Mouse (Mus musculus) erythroid progenitor cell, adult 5-6 weeks (primary cell): ENCODE measurements around the gene Tsn. TPM values are rescaled to one million over a fixed set of nuclear protein-coding genes. Genes with fewer than 3 reads are reported as not detected.

Source experiments
- total RNA-seq, 2 experiments: library from RNA; stranded (forward) in 1 of 2; stranded (reverse) in 1 of 2; fragments of 150-400 nt in 1 of 2; fragments of 186-747, 209-891 nt in 1 of 2; gene quantifications; 2 replicates each; pipeline versions ENCODE4 v1.2.3 to v1.2.4; 2015 to 2017; ENCODE audit warnings: low replicate concordance in 2 of 2

The Tsn gene
- total RNA-seq, 2 experiments from 2014 or later: 54.2 to 78.8 TPM

Other genes with a start within 250 kb of the Tsn start
- not detected in 2 replicates for gene Gm29106, start 135.2 kb downstream of the Tsn start, total RNA-seq (2015; ENCODE audit: low replicate concordance)
- 0.08 TPM in 1 of 2 replicates, not detected in the other for gene Gm29106, start 135.2 kb downstream of the Tsn start, total RNA-seq (2017; ENCODE audit: low replicate concordance)
- 15.5 and 41.5 TPM in 2 replicates for gene Nifk, start 10.1 kb upstream of the Tsn start, total RNA-seq (2015; ENCODE audit: low replicate concordance)
- gene Nifk, start 10.1 kb upstream of the Tsn start, total RNA-seq (2017; ENCODE audit: low replicate concordance): 10.7 and 16.4 TPM in 2 replicates
- 40.7 and 55.8 TPM in 2 replicates for gene Clasp1, start 77.3 kb upstream of the Tsn start, total RNA-seq (2015; ENCODE audit: low replicate concordance)
- 34.4 and 45.4 TPM in 2 replicates for gene Clasp1, start 77.3 kb upstream of the Tsn start, total RNA-seq (2017; ENCODE audit: low replicate concordance)